Mouse (Mus musculus) heart, embryonic 12.5 days (tissue): Measurements from ENCODE around the gene Nab1. TPM values are rescaled to one million over a fixed set of nuclear protein-coding genes. Genes with fewer than 3 reads are reported as not detected.

Source experiments
- polyA plus RNA-seq: library from polyadenylated mRNA; unstranded; fragments of >200 nt; fragmentation: Nextera tagmentation; extraction: Ambion mirVana; gene quantifications from 2 replicates; pipeline ENCODE4 v1.2.1, GENCODE M21; 2016

Nab1 gene
- polyA plus RNA-seq, 1 experiment from 2014 or later, result 32.7 TPM

Other genes starting within 250 kb of the Nab1 start
- 6.7 and 7.8 TPM in 2 replicates for gene Nemp2, start 130.0 kb upstream of the Nab1 start, polyA plus RNA-seq
- 4.3 and 5.4 TPM in 2 replicates for gene Mfsd6, start 226.8 kb upstream of the Nab1 start, polyA plus RNA-seq